Mouse (Mus musculus) spleen, embryonic (tissue): ENCODE measurements at regions not wholly inside any gene's neighbourhood (a gene's known extent, or its start where the extent isn't known, plus 50 kb on each side); places are given as distances from the start of the nearest gene placed in this dataset.

Source experiments
- CTCF ChIA-PET: fragments of 350-600 bp; sonication (Branson Sonifier 250); formaldehyde crosslinking; loops from one replicate; lab custom pipeline; 2022; lab: Charles Lee

- CTCF ChIA-PET = no interaction called here
Measured at GRCm38 (mm10) chr1:148903093-148903492, 1058.0 kb downstream of the Pla2g4a start.

- CTCF ChIA-PET = no interaction called here
Measured at GRCm38 (mm10) chr1:148901319-148902033, 1059.6 kb downstream of the Pla2g4a start.

GRCm38 (mm10) chr1:148870788-148871187 is 1090.3 kb downstream of the Pla2g4a start:
- CTCF ChIA-PET = no interaction called here

GRCm38 (mm10) chr1:148863582-148863981 is 1097.5 kb downstream of the Pla2g4a start:
- CTCF ChIA-PET = no interaction called here

GRCm38 (mm10) chr1:148852990-148853389 is 1108.1 kb downstream of the Pla2g4a start:
- CTCF ChIA-PET = no interaction called here

- CTCF ChIA-PET = no interaction called here
Measured at GRCm38 (mm10) chr1:148846595-148846994, 1114.5 kb downstream of the Pla2g4a start.

GRCm38 (mm10) chr1:148823146-148823545 is 1137.9 kb downstream of the Pla2g4a start:
- CTCF ChIA-PET = no interaction called here

- CTCF ChIA-PET = no interaction called here
Measured at GRCm38 (mm10) chr1:148808707-148809106, 1152.4 kb downstream of the Pla2g4a start.

- CTCF ChIA-PET = no interaction called here
Measured at GRCm38 (mm10) chr1:148797110-148797509, 1164.0 kb downstream of the Pla2g4a start.

GRCm38 (mm10) chr1:148750806-148751205 is 1210.3 kb downstream of the Pla2g4a start:
- CTCF ChIA-PET = no interaction called here

- CTCF ChIA-PET = no interaction called here
Measured at GRCm38 (mm10) chr1:148722106-148722505, 1239.0 kb downstream of the Pla2g4a start.

- CTCF ChIA-PET = no interaction called here
Measured at GRCm38 (mm10) chr1:148721409-148721808, 1239.7 kb downstream of the Pla2g4a start.

GRCm38 (mm10) chr1:148720980-148721379 is 1240.1 kb downstream of the Pla2g4a start:
- CTCF ChIA-PET = no interaction called here

GRCm38 (mm10) chr1:148708084-148708483 is 1253.0 kb downstream of the Pla2g4a start:
- CTCF ChIA-PET = no interaction called here

GRCm38 (mm10) chr1:148707657-148708056 is 1253.4 kb downstream of the Pla2g4a start:
- CTCF ChIA-PET = no interaction called here

- CTCF ChIA-PET = no interaction called here
Measured at GRCm38 (mm10) chr1:148706271-148706807, 1254.8 kb downstream of the Pla2g4a start.

- CTCF ChIA-PET = no interaction called here
Measured at GRCm38 (mm10) chr1:148700599-148700954, 1260.5 kb downstream of the Pla2g4a start.

GRCm38 (mm10) chr1:148699854-148700598 is 1261.1 kb downstream of the Pla2g4a start:
- CTCF ChIA-PET = no interaction called here

GRCm38 (mm10) chr1:148690085-148690484 is 1271.0 kb downstream of the Pla2g4a start:
- CTCF ChIA-PET = no interaction called here

GRCm38 (mm10) chr1:148689618-148690017 is 1271.5 kb downstream of the Pla2g4a start:
- CTCF ChIA-PET = no interaction called here

- CTCF ChIA-PET = no interaction called here
Measured at GRCm38 (mm10) chr1:148675516-148675915, 1285.6 kb downstream of the Pla2g4a start.

- CTCF ChIA-PET = no interaction called here
Measured at GRCm38 (mm10) chr1:148664409-148664808, 1296.7 kb downstream of the Pla2g4a start.

- CTCF ChIA-PET = interaction anchor here (0.7 kb wide), 1 partner anchor 217 kb away, joined by 4 read pairs; no protein-coding TSS in a partner anchor
Measured at GRCm38 (mm10) chr1:148656990-148657389, 1304.1 kb downstream of the Pla2g4a start.
